Mouse (Mus musculus) intestine, embryonic 16.5 days (tissue): ENCODE data around the gene Clec4g. TPM values are rescaled to one million over a fixed set of nuclear protein-coding genes. Genes with fewer than 3 reads are reported as not detected.

ENCODE experiments used
- ATAC-seq: fragments of 200-750 bp; cut with Nextera tagmentation; 2 replicates; pipeline ENCODE4 v1.8.0; 2017; ENCODE audit warnings: moderate TSS enrichment, moderate library complexity
- H3K27ac ChIP-seq: fragments of 300-500 bp; sonication (generic); 2 replicates; pipeline ENCODE4 v1.5.1; 2014; ENCODE audit warnings: mild to moderate bottlenecking, low read length
- H3K27me3 ChIP-seq: fragments of 300-500 bp; sonication (generic); replicated peaks from 2 replicates; pipeline ENCODE4 v1.6.1; 2014; ENCODE audit warnings: low read length, control low read depth, mixed read lengths; ENCODE audit not compliant: control insufficient read depth, insufficient read depth
- H3K36me3 ChIP-seq: fragments of 300-500 bp; sonication (generic); 2 replicates; pipeline ENCODE4 v1.6.1; 2014; ENCODE audit warnings: low read length, control low read depth; ENCODE audit not compliant: control insufficient read depth, insufficient read depth
- H3K4me1 ChIP-seq: fragments of 300-500 bp; sonication (generic); 2 replicates; pipeline ENCODE4 v1.6.1; 2014; ENCODE audit warnings: low read length, control low read depth, mixed read lengths; ENCODE audit not compliant: control insufficient read depth, insufficient read depth
- H3K4me2 ChIP-seq: fragments of 300-500 bp; sonication (generic); 2 replicates; pipeline ENCODE4 v1.6.1; 2014; ENCODE audit warnings: low read depth, low read length, control low read depth
- H3K4me3 ChIP-seq: fragments of 300-500 bp; sonication (generic); 2 replicates; pipeline ENCODE4 v1.5.1; 2014; ENCODE audit warnings: mild to moderate bottlenecking, low read length
- H3K9ac ChIP-seq: fragments of 300-500 bp; sonication (generic); 2 replicates; pipeline ENCODE4 v1.6.1; 2014; ENCODE audit warnings: low read depth, low read length
- H3K9me3 ChIP-seq: fragments of 300-500 bp; sonication (generic); 2 replicates; pipeline ENCODE4 v1.6.1; 2016; ENCODE audit warnings: low read length, control low read depth; ENCODE audit not compliant: control insufficient read depth
- WGBS: fragments of 180-500 bp; shearing (Covaris S2); extraction: QIAGEN DNeasy Blood & Tissue Kit; methylation state at CpG from one replicate; pipeline ENCODE4 v1.1.7; 2014; 5-methylcytosine and 5-hydroxymethylcytosine counted together
- polyA plus RNA-seq: library from polyadenylated mRNA; unstranded; fragments of >200 nt; fragmentation: Nextera tagmentation; extraction: Ambion mirVana; gene quantifications from 2 replicates; pipeline ENCODE4 v1.2.1, GENCODE M21; 2015

Clec4g gene
- polyA plus RNA-seq, 1 experiment from 2014 or later: 0.37 TPM

GRCm38 (mm10) chr8:3717321-3717954 is 3.0 kb downstream of the Clec4g start:
- 65% methylated on average over 12 of the region's 12 CpGs for WGBS
- no peaks in the 10 kb centered on the region for H3K9me3 ChIP-seq
- ATAC-seq: no peak

GRCm38 (mm10) chr8:3711646-3712045 is 8.8 kb downstream of the Clec4g start:
- no peaks in the 10 kb centered on the region for H3K4me1 ChIP-seq
- no peaks in the 10 kb centered on the region for H3K9me3 ChIP-seq
- H3K4me2 ChIP-seq: no peak overlapping the region
- no peak for ATAC-seq
- no peak overlapping the region for H3K9ac ChIP-seq
- H3K27ac ChIP-seq: no peak overlapping the region
- no peaks in the 10 kb centered on the region for H3K27me3 ChIP-seq
- no peak overlapping the region for H3K4me3 ChIP-seq
- H3K36me3 ChIP-seq: no peaks in the 10 kb centered on the region
- 51% methylated on average over 2 of the region's 2 CpGs for WGBS

More at GRCm38 (mm10) chr8:3717321-3717954, 3.0 kb downstream of the Clec4g start:
- Histone ChIP-seq H3K4me1 (no peaks in the 10 kb centered on the region), H3K36me3 (no peaks in the 10 kb centered on the region), H3K9ac (no peak overlapping the region), H3K4me2 (no peak overlapping the region), H3K4me3 (no peak overlapping the region), H3K27me3 (no peaks in the 10 kb centered on the region), H3K27ac (no peak overlapping the region)

GRCm38 (mm10) chr8:3710312-3710711 is 10.1 kb downstream of the Clec4g start:
- Histone ChIP-seq H3K27me3 (no peaks in the 10 kb centered on the region), H3K27ac (no peak overlapping the region), H3K9me3 (no peaks in the 10 kb centered on the region), H3K4me3 (no peak overlapping the region), H3K4me1 (no peaks in the 10 kb centered on the region), H3K9ac (no peak overlapping the region), H3K36me3 (no peaks in the 10 kb centered on the region), H3K4me2 (no peak overlapping the region)
- WGBS: 86% methylated on average over 3 of the region's 3 CpGs
- ATAC-seq: no peak

GRCm38 (mm10) chr8:3707611-3708010 is 12.8 kb downstream of the Clec4g start:
- Histone ChIP-seq H3K36me3 (no peaks in the 10 kb centered on the region), H3K4me1 (no peaks in the 10 kb centered on the region), H3K9me3 (no peaks in the 10 kb centered on the region), H3K9ac (no peak overlapping the region), H3K27ac (no peak overlapping the region), H3K27me3 (no peaks in the 10 kb centered on the region), H3K4me2 (no peak overlapping the region), H3K4me3 (no peak overlapping the region)
- ATAC-seq: no peak
- WGBS: 66% methylated on average over 7 of the region's 7 CpGs

GRCm38 (mm10) chr8:3705711-3706110 is 14.7 kb downstream of the Clec4g start:
- Histone ChIP-seq H3K4me2 (no peak overlapping the region), H3K9me3 (no peaks in the 10 kb centered on the region), H3K27ac (no peak overlapping the region), H3K4me3 (no peak overlapping the region), H3K4me1 (no peaks in the 10 kb centered on the region), H3K36me3 (no peaks in the 10 kb centered on the region), H3K27me3 (no peaks in the 10 kb centered on the region), H3K9ac (no peak overlapping the region)
- 60% methylated on average over 4 of the region's 4 CpGs for WGBS
- ATAC-seq: no peak

GRCm38 (mm10) chr8:3701491-3701890 is 19.0 kb downstream of the Clec4g start:
- Histone ChIP-seq H3K4me1 (no peaks in the 10 kb centered on the region), H3K4me3 (no peak overlapping the region), H3K27me3 (no peaks in the 10 kb centered on the region), H3K9me3 (no peaks in the 10 kb centered on the region), H3K9ac (no peak overlapping the region), H3K27ac (no peak overlapping the region), H3K36me3 (no peaks in the 10 kb centered on the region), H3K4me2 (no peak overlapping the region)
- ATAC-seq: no peak
- WGBS: 89% methylated on average over 1 of the region's 1 CpGs

GRCm38 (mm10) chr8:3694121-3694520 is 26.3 kb downstream of the Clec4g start, which contains the start of gene Fcer2a:
Gene Fcer2a (minus strand): TSS chr8:3694175.
- Histone ChIP-seq H3K27me3 (no peaks in the 10 kb centered on the region), H3K4me2 (no peak within 1 kb of the TSS), H3K9ac (no peak within 1 kb of the TSS), H3K27ac (no peak within 1 kb of the TSS), H3K36me3 (no peaks in the 10 kb centered on the region), H3K9me3 (no peaks in the 10 kb centered on the region), H3K4me1 (no peaks in the 10 kb centered on the region), H3K4me3 (no peak within 1 kb of the TSS)
- ATAC-seq: no peak
- WGBS: 81% methylated on average over 3 of the region's 3 CpGs

- ATAC-seq: no peak
- Histone ChIP-seq H3K27me3 (no peaks in the 10 kb centered on the region), H3K27ac (no peak overlapping the region), H3K36me3 (no peaks in the 10 kb centered on the region), H3K4me3 (no peak overlapping the region), H3K9ac (no peak overlapping the region), H3K9me3 (no peaks in the 10 kb centered on the region), H3K4me2 (no peak overlapping the region), H3K4me1 (no peaks in the 10 kb centered on the region)
- 65% methylated on average over 3 of the region's 3 CpGs for WGBS
These were observed 29.7 kb downstream of the Clec4g start for GRCm38 (mm10) chr8:3690774-3691173.

GRCm38 (mm10) chr8:3687537-3687936 is 32.9 kb downstream of the Clec4g start:
- WGBS: 73% methylated on average over 6 of the region's 6 CpGs
- H3K4me3 ChIP-seq: no peak overlapping the region
- H3K27ac ChIP-seq: no peak overlapping the region
- ATAC-seq: no peak
- no peak overlapping the region for H3K4me2 ChIP-seq
- H3K27me3 ChIP-seq: no peaks in the 10 kb centered on the region
- no peaks in the 10 kb centered on the region for H3K36me3 ChIP-seq
- no peak overlapping the region for H3K9ac ChIP-seq
- no peaks in the 10 kb centered on the region for H3K9me3 ChIP-seq
- H3K4me1 ChIP-seq: no peaks in the 10 kb centered on the region

GRCm38 (mm10) chr8:3685422-3685821 is 35.0 kb downstream of the Clec4g start:
- no peak for ATAC-seq
- H3K4me2 ChIP-seq: no peak overlapping the region
- no peaks in the 10 kb centered on the region for H3K9me3 ChIP-seq
- H3K27me3 ChIP-seq: no peaks in the 10 kb centered on the region
- peaks cover 5% of the 10 kb centered on the region for H3K36me3 ChIP-seq
- no peak overlapping the region for H3K9ac ChIP-seq
- H3K27ac ChIP-seq: no peak overlapping the region
- H3K4me3 ChIP-seq: no peak overlapping the region
- H3K4me1 ChIP-seq: no peaks in the 10 kb centered on the region
- 61% methylated on average over 5 of the region's 5 CpGs for WGBS
